Mouse (Mus musculus): Measurements from ENCODE around the gene Rcor3.

The Rcor3 gene

DNA sequence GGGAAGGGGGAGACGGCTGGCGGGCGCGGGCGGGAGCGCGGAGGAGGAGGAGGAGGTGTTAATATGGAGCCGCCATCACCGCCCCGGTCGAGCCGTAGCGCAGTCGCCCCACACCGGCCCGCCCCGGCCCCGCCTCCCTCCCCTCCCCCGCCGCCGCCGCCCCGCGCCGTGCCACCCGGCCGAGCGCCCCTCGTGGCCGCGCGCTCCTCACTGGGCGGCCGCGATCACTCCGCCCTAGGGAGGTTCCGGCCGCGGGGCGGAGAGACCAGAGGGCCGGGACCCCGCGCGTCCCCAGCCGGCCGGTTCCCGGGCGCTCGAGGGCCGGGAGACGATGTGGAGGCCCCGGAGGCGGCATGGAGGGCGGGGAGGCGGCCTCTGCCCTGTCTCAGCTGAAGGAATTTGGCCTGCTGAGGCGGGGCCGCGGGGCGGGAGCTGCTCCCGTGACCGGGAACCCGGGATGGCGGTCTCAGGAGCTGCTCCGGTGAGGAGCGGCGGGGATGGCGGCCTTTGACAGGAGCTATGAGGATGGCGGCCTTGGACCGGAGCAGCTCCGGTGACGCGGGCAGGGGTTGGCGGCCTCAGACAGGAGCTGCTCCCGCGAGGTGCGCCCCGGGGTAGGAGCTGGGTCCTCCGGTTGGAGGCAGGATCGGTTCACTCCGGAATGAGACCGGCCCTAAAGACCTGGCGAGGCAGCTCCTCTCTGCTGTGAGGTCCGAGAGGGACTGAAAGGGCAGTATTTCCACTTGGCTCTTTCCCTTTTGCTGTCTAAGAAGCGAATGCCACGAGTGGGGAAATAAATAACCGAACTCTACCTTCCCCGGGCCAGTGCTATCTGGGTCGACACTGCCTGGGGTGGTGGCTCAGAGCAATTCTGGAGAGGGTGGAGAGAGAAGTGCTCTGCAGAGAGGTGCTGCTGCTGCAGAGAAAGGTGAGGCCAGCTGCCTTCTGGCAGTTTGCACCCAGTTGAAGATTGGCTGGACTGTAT, at the start of gene Rcor3:
Gene Rcor3, minus strand, starts transcription at position 137 of the 985 bp plus-strand sequence.
- in situ Hi-C loops (cut with MboI, MseI) = loop anchor here (5.0 kb wide), 1 partner anchor 41 kb away; no protein-coding TSS in a partner anchor

DNA sequence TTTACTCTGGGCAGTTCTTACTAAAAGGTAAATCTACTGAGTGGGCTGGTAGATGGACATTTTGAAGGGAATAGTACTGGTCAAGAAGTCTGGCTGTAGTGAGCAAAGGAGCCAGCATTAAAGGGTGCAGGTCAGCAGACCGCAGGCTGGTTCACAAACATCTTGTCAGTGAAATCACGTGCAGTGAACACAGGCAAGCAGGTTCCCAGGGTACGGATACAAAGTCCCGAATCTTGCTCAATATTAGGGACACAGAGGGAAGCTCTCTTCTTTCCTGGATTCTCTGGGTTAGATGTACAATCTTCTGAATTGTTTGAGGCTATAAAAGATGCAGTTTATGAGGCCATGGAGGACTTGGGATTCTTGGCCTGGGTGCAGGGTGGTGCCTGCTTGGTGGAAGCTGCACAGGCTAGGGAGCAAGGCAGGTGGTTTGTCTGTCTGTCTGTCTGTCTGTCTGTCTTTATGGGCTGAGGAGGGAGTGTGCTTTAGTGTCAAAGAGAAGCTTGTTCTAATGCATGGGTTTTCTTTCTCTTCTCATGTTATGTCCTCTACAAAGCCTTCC, 43.9 kb upstream of the Rcor3 start:
- in situ Hi-C loops (cut with MboI, MseI) = loop anchor here (25.0 kb wide), 1 partner anchor 1131 kb away; no protein-coding TSS in a partner anchor

DNA sequence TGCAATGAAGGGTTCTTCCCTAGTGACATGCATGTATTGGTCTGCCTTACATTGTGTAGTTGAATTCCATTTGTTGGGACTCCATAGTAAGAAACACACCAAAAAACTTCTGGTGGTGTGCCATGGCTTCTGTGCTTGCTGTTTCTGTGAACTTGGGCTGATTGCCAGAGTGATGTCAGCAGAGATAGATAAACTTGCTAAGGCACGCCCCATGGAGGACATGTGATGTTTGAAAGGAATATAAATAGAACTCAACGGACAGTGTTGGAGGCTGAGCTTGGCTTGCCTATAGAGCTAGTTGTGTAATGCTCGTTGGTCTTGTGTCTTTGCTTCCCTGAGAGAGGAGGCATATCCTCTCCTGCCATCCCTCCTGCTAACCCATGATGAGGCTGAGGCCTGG, 42.0 kb upstream of the Rcor3 start:
- in situ Hi-C loops (cut with MboI, MseI) = loop anchor here (25.0 kb wide), 1 partner anchor 1132 kb away; no protein-coding TSS in a partner anchor

DNA sequence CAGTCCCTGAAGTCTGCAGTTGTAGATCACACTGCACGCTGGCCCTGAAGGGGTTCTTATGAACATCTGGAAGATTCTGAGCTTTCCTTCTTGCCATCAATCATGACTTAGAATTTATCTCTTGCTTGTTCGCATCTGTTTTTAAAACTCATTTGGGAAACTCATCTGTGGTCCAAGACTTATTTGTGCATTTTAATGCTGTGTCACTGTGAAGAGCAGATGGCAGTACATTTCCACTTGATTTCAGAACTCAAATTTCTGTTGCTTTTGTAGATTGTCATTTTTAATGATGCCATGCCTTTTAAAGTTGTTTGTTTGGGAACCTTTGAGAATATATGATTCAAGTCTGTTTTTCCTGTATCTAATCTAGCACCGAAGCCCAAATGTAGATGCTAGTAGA, 33.6 kb upstream of the Rcor3 start:
- in situ Hi-C loops (cut with MboI, MseI) = no loop called here

DNA sequence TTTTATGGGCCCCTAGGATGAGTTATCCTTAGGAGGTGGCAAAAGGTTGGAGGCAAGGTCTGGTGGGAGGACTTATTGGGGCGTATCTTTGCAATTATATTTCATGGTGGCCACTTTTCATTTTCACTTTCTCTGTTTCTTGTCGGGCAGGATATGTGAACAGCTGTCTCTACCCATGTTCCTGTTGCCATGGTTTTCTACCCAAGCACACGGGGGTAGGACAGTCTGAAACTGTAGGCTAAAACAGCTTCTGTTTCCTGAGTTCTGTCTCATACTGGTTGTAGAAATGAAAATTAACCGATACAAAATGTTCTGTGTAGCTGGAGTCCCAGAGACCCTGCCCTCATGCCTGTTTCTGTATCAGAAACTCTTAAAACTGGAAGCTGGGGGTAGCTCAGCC, 13.3 kb upstream of the Rcor3 start:
- in situ Hi-C loops (cut with MboI, MseI) = no loop called here

DNA sequence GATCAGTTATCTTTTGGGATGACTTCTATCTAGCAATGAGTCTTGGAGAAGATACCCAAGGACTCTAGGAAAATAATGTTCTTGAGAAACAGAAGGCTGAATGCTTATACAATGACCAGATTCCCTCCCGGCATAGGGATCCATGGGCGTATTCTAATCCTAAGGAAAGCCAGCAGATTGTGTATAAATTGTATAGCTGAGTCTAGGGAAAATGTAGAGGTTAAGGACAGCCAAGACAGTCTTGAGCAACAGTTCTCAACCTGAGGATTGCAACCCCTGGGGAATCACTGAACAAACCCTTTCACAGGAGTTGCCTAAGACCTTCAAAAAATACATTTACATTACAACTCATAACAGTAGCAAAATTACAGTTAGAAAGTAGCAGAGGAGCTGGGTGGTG, 2.5 kb upstream of the Rcor3 start:
- in situ Hi-C loops (cut with MboI, MseI) = no loop called here

DNA sequence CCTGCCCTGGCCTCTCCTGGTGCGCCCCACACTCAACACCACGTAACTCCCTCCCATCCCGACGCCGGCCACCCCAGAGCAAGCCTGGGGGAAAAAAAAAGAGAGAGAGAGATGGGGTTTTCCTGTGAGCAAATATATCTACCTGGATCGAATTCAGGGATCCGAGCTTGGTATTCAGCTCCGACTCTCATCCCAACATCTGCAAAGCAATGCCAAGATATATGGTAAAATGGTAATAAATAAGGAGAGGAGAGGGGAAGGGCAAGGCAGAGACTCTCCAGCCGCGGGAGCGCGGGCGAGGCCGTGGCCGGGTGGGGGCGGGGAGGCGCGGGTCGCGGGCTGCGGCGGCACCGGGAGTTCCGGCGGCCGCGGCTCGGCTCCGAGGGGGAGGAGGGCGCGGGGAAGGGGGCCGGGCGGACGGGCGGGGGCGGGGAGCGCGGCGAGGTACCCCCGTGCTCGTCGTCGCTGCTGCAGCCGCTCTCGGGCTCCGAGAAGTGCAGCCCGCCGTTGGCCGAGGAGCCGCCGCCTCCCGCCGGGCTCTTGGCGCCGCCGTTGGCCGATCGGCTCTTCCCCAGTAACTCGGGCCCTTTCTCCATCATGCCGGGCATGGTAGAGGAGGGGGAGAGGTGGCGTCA, 454 bp downstream of the Rcor3 start:
- in situ Hi-C loops (cut with MboI, MseI) = loop anchor here (5.0 kb wide), 1 partner anchor 40 kb away; no protein-coding TSS in a partner anchor

DNA sequence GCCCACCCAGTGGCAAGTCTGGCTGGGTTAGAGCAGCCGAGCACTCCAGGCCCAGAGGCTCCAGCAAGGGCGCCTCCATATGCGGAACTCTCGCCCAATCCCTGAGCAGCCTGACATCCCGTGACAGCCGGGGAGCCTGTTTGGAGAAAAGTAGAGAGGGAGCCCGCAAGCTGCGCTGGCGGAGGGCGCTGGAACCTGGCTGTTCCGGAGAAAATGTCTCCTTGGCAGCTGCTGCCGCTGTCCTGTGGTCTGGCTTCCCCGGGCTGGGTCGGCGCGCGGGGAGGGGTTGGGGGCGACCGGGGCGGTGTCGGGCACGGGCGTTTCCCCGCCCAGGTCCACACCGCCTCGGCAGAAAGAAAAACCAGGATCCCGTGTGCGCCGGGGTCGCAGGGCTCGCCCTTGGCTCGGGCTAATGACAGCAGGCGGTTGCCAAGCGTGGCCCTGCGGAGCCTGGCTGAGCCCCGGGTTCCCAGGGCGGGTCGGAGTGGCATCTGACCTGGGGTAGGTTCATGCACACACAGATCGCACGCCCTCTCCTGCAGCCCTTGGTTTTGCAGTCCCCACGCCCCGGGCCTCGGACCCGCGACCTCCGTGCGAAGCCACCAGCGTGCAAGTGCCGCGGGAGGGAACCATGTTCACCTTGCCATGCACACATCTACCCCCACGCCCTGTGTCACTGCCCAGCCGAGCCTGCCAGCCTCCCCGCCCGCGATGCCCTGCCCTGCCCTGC, 1.1 kb downstream of the Rcor3 start:
- in situ Hi-C loops (cut with MboI, MseI) = loop anchor here (5.0 kb wide), 1 partner anchor 39 kb away; no protein-coding TSS in a partner anchor

DNA sequence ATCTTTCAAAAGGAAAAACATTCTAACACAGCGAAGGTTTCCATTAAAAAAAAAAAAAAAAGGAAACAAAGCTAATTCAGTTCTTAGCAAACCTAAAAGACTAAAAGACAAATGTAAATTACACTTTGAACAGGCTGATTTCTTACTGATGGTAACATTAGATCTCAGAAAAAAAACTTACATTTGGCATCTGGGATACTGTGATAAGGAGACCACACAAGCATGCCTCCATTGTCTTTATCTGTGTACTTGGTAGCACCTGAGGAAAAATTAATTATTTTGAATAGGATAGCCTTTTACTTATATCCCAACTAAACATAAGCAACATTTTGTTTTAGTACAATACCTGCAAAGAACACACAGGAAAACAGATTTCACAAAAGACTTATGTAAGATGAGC, 7.7 kb downstream of the Rcor3 start:
- in situ Hi-C loops (cut with MboI, MseI) = no loop called here

DNA sequence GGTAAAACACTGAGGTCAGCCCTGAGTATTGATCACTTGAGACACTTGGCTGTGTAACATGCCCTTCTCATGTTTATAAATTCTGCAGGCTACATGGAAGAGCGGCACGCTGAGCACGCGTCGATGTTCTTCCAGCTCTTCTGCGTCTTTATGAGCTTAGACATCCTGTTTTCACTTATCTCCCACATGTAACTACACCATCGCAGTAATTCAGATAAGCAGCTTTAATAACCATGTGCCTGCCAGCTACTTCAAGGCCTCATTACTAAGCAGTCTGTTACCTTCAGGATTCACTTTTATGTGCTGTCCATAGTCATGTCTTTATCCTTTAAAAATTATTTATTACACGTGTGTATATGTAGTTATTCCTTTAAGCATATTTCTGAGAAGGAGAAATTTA, 9.5 kb downstream of the Rcor3 start:
- in situ Hi-C loops (cut with MboI, MseI) = no loop called here

DNA sequence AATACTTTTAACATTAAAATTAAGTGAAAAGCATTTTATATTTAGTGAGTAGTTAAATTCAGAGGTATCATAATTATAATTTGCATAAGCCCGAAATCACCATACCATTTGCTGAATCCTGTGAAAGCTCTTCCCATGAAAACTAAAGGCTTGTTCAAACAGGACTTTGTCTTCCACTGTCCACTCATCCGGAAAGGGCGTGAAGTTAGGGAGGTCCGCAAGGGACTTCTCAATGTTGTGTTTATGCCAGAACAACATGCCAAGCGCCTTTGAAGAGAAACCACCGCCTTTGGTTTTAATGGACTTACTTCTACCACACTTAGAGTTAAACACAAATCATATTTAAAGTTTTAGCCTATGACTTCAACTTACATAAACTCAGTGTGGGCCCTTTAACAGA, 12.1 kb downstream of the Rcor3 start:
- in situ Hi-C loops (cut with MboI, MseI) = no loop called here

DNA sequence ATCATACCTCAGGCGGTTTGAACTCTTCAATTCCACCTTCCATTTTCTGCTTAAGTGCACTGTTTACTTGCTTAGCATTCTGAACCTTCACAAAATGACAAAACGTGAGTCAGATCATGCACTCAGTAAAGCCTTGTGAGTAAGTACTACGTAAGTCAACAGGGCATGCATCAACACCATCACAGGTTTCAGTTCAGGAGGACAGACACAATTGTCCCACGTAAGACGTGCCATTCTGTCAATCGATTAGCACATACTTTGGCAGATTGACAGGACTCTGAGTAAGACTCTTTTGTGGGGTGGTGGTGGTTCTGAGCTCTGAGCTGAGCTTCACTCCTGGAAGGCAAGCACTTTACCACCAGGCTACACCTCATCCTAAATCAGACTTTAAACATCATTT, 21.6 kb downstream of the Rcor3 start:
- in situ Hi-C loops (cut with MboI, MseI) = loop anchor here (10.0 kb wide), 1 partner anchor 271 kb away; no protein-coding TSS in a partner anchor

DNA sequence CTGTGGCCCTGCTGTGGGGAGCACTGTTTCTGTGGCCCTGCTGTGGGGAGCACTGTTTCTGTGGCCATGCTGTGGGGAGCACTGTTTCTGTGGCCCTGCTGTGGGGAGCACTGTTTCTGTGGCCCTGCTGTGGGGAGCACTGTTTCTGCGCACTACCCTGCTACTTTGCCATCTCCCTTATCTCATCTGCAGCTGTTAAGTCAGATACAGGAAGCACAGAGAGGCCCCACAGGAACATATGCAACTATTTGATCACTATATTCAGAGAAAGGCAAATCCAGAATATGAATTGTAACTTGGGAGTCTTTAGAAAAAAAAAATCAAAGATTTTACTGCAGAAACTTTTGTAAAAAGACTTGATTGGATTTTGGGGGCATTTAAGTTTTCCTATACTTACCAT, 22.5 kb downstream of the Rcor3 start:
- in situ Hi-C loops (cut with MboI, MseI) = loop anchor here (10.0 kb wide), 1 partner anchor 271 kb away; no protein-coding TSS in a partner anchor

DNA sequence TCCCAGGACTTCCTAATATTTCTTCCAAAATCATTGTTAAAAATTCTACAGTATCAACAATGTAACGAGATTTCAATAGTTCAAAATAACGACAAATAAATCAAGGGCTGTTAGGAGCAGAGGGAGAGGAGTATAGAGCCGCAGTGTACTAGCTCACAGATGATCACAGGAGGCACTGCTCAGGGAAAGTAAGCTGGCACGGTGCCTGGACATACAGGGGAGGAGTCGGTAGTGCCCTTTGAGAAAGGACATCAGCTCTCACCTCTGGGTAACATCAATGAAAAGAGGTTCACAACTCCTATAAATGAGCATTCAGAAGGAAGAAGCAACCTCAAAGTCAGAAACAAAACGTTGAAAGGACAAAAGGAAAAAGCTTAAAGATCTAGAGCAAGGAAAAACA, 28.7 kb downstream of the Rcor3 start:
- in situ Hi-C loops (cut with MboI, MseI) = no loop called here

DNA sequence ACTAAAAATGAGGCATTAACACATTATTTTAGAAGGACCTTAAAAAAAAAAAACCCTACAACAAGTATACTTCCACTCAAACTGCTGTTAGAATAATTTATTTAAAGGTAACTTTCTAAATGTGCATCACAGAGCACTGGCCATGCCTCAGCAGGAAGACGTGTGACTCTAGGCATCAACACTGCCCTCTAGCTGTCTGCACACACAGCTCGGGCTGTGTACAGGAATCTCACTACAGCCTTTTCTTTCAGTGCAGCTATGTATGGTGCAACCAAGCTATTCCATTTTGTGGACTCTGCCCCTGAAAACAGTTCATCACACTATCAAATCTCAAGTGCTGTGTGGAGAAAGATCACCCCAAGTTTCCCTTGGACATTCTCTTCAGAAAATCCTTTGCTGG, 30.5 kb downstream of the Rcor3 start:
- in situ Hi-C loops (cut with MboI, MseI) = no loop called here

DNA sequence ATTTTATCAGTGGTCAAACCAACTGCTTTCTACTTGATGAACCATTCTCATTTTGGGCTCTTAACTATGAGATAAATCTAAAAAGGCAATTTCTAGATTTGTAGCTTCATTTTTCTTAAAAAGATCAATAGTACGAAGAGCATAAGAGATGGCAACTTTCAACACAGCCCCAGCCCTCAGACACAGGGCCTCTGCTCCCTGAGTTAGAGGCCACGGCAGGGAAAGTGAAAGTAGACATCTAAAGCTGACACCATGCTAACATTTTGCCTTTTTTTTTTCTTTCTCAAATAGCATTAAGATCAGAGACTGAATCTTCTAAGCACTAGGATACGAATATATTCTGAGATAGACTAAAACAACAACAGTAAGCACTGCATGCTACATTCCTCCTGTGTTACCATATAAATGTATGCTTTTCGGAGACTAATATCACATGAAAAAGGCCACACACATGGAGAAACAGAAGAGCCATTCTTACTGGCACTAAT, 31.9 kb downstream of the Rcor3 start:
- in situ Hi-C loops (cut with MboI, MseI) = no loop called here

DNA sequence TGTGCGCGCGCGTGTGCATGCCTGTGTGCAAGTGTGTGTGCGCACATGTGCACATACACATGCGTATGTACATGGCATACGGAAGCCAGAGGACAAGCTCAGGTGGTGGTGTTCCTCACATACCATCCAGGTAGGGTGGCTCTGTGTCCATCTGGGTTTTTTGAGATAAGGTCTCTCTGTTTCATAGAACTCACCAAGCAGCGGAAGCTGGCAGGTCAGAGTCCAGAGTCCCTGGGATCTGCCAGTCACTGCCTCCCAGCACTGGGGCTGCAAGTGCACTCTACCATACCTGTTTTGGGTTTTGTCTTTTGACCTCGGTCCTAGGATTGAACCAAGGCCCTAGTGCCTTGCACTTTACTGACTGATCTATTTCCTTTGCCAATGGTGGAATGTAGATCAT, 33.8 kb downstream of the Rcor3 start:
- in situ Hi-C loops (cut with MboI, MseI) = no loop called here

DNA sequence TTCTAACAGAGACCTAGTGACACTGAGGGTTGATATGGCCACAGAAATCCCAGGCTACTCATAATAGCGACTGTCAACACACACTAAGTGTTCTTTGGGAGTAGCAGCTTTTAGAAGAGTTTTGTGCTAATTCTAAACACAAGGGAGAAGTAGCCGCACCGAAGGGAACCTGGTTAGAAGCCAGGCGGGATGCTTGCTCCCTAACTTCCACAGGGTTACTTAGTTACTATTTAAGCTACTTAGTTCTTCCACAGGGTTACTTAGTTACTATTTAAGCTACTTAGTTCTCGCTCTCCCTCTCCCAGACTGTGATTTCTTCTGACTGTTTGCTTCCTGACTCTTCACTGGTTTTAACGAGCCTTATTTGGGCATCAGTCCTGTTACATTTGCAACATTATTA, 34.7 kb downstream of the Rcor3 start:
- in situ Hi-C loops (cut with MboI, MseI) = no loop called here

DNA sequence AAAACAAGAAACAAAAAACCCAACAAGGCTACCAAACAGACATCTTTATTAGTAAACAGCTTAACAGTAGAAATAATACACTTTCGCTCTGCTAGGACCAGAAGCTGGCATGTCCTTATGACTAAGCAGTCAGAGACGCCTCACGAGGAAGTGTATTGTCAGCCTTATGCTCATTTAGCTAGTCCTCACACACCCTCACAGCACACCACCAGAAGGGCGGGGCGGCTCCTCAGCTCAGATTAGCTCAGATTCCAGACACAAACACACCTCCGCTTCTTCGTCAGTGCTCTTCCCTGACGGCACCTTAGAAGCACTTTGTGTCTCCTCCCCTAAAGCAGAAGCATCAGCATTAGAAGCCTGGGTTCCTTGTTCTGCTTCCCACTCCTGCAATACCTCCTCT, 36.5 kb downstream of the Rcor3 start:
- in situ Hi-C loops (cut with MboI, MseI) = no loop called here

DNA sequence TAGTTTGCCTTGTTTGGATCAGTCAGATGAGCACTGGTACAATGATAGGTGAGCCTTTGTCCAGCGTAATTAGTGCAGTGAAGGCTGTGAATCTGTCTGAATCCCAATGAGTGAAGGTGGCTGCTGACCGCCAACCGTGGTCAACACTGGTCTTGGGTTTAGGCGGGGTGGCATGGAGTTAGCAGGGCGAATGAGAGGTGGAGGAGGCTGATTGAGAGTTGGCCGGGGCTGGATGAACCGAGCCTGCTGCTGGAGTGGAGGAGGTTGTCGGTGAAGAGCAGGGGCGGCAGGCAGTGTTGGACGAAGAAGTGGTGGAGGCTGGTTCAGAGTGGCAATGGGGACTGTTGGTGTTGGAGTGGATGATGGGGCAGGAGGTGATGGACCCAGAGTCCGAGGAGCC, 37.1 kb downstream of the Rcor3 start:
- in situ Hi-C loops (cut with MboI, MseI) = no loop called here

DNA sequence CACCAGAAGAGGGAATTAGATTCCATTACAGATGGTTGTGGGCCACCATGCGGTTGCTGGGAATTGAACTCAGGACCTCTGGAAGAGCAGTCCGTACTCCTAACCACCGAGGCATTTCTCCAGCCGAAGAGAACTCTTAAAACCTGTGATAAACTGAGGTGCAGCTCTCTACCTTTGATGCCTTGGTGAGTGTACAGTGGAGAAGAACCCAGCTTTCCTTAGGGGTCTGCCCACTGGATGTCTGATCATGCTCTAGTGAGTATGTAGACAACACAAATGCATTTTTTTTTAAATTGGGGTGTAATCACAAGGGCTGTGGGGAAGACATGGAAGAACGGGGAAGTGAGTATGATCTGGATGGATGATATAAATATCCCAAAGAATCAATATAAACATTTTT, 42.2 kb downstream of the Rcor3 start:
- in situ Hi-C loops (cut with MboI, MseI) = loop anchor here (5.0 kb wide), 1 partner anchor 42 kb away; the partner anchor contains the start of gene Rcor3

Measured in T-helper 1 cell (primary cell).